Mouse (Mus musculus): ENCODE results near the gene Ncstn. TPM values are rescaled to one million over a fixed set of nuclear protein-coding genes. Genes with fewer than 3 reads are reported as not detected.
A peak's percentile ranks its signal among the peaks of the same experiment; 100 is the strongest.

Gene Ncstn
- total RNA-seq, 2 experiments from 2014 or later: 74.5 to 77.9 TPM

DNA sequence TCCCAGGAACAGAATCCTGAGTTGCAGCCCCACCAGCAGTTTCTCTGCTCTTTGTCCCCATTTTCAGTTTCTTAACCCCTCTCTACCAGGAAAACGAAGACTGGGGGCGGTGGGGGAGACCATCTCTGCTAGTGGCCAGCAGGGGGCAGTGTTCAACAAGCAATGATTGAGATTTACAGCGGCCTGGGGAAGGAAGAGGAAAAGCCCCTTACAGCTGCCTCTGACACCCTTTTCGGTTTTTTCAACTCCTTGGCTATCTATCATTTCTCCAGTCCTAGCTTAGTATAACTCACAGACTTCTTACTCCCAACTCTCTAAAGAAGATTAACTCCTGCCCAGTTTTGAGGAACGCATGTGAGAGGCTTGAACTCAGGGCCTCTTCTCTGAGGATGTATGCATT lies 35.7 kb downstream of the Ncstn start:
- DNase-seq (ENCODE audit: low spot score in 2 of 2): peak; percentile 66 to 73
- intact Hi-C loops (cut with DNase I): loop anchor here (5.0 to 10.0 kb wide), 2 partner anchors 35 to 268 kb away; partner anchors contain the start of genes Copa and Ncstn

DNA sequence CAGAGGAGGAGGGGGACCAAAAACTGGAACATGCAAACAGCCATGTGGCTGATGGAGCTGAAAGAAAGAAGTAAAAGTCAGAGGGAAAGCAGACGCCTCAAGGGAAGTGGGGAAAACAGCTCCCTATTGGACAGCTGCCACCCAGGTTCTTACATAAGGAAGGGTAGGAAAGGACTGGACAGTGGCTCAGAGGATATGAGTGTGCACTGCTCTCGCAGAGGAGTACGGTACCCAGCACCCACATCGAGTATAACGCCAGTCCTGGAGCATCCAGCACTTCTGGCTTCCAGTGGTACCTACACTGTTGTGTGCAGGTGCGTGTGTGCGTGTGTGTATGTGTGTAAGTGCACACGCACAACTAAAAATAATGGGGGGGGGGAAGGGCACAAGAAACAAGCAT lies 36.2 kb downstream of the Ncstn start:
- DNase-seq (ENCODE audit: low spot score in 2 of 2): no peak
- intact Hi-C loops (cut with DNase I): loop anchor here (5.0 to 10.0 kb wide), 2 partner anchors 36 to 268 kb away; partner anchors contain the start of genes Copa and Ncstn

DNA sequence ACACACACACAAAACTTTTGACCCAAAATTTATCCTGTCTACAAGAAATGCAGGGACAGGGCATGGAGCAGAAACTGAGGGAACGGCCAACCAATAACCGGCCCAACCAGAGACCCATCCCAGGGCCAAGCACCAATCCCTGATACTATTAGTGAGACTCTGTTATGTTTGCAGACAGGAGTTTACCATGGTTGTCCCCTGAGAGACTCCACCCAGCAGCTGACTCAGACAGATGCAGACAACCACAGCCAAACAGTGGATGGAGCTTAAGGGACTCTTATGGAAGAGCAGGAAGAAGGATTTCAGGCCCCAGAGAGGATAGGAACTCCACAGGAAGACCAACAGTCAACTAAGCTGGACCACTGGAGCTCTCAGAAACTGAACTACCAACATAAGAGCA lies 52.7 kb downstream of the Ncstn start:
- intact Hi-C loops (cut with DNase I): no loop called here
- DNase-seq (ENCODE audit: low spot score in 2 of 2): no peak

DNA sequence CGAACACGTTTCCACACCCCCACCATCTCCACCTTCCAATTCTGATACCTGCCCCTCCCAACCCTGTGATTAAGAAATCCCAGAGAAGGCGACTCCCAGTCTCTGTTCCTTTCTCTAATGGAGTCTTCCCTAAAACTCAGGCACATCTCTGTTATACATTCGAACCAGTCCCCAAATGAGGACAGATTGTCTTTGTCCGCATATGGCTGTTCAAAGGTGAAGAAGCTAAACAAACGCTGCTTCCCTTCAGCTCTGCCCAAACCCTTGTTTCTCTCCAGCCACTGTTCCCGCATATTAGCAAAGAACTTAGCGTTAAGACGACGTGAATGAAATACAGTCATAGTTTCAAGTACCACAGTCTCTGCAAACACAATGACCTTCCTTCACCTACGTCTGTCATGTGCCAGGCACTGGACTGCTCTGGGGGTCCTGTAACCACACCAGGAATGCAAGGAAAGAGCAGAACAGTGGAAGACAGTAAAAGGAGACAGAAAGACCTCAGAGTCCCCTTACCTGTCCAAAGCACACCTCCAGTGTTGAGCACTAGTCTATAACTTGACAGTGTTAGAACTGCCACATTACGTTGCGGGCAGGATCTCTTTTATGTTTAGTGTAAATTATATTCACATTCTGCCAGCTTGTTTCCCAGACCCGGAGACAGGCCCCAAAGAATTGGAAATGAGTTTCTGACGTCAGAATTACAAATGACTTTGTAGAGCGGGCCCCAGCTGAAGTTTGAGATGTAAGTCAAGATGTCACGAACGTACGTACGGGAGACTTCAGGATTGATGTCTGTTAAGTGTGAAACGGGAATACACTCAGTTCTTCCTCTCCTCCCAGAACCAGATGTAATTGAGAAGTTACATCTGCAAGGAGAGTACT lies 54.0 kb downstream of the Ncstn start, which contains the start of gene Vangl2:
Gene Vangl2 (minus strand): TSS at position 51 of the 882 bp plus-strand sequence.
- intact Hi-C loops (cut with DNase I): no loop called here
- DNase-seq (ENCODE audit: low spot score in 2 of 2): no peak

DNA sequence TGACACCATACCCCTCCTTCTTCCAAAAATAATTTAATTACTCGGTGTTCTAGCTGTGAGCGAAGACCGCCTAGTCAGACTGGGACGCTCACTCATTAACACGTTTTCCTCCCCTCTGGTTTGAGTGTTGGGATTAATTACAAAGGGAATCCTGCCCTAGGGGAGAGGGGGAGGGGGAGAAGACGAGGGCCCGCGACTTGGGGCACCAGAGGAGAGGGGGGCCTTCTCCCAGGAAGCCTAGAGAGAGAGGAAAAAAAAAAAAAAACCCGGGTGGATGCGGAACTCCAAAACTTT lies 54.8 kb downstream of the Ncstn start:
- intact Hi-C loops (cut with DNase I): no loop called here
- no peak for DNase-seq (ENCODE audit: low spot score in 2 of 2)

DNA sequence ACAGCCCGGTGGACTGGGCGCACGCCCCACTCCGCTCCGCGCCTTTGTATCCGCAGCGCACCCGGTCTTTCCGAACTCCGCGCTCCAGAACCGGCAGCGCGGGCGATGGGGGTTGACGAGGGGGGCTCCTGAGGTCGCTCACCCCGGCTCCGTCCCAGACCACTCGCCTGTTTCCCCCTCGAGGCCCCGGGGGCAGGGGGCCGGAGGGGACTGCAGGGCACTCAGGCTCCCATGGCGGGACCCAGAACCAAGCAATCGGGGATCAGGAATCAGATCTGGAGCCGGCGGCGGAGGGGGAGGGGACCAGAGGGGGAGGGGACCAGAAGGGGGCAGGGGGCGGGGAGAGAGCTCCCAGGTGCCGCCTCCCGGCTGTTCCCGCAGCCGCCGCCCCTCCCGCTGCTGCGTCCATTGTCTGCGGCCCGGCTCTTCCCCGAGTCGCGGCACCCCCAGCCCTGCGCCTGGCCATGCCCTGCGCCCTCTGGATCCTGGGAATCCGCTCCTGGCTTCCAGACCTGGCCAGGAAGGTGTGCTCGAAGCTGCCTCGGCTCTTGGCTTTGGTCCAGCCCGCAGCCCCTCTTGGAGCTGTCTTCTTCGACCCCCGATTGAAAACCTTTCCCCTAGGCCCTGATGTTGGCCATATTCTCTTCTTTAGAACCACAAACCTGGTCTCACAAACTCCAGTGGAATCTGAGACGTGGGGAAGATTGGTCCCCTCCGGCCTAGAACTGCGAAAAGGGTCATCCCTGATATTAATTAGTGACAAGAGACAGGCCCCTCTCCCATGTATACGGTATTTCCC lies 55.4 kb downstream of the Ncstn start:
- intact Hi-C loops (cut with DNase I): no loop called here
- peak; percentile 82 to 87 for DNase-seq (ENCODE audit: low spot score in 2 of 2)

DNA sequence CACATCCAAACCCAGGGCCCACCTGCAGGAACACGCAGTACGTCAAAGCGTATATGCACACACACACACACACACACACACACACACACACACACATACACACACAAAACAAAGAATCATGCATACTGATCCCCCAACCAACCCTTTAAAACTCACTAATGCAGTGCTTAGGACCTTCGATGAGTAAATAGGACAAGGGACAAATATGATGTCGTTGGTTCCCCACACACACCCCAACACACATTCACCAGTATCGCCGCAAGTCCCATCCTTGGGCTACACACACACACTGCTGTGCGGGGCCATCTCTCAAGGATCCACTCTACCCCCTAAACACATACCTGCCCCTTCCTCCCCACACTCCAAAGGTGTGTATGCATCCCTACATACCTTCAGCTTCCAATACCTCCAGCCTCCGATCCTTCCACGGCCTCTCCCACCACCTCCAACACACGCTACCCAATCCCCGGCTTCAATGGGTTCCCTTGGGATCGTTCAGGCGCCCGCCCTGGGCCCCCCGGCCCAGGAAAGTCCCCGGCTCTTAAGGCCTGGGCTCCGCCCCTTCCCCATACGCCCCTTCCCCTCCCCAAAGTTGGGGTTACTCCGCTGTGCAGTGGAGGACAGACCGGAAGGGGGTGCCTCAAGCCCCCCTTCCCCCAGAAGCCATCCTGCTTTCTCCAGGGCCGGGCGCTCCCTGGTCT lies 56.2 kb downstream of the Ncstn start:
- intact Hi-C loops (cut with DNase I): no loop called here
- no peak for DNase-seq (ENCODE audit: low spot score in 2 of 2)

DNA sequence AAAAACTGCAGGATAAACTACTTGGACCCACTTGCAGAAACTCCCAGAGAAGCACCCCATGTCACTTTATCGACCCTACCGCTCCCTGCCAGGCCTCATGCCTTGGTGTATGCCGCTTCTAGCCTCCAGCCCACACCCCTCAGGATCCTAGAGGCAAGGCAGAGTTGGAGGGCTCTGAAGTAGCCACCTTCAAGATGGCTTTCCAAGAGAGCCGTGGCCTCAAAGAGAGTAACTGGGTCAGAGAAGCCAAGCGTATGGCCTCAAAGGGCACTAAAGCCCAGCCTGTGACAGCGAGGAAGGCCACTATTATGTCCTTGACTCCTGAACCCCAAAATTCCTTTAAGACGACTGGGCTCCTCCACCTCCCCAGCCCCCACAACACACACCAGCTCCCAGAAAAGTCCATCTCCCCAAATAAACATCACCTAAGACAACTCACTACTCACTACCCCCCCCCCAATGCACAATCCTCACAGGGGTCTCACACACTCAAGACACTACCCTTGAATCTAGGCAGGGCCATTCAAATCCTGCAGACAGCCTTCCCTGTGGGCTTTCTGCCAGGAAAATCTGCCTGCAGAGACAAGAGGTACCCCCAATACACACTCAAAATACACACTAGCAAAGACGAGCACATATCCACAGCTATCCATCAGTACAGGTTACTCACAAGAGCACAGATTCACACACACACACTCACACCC lies 57.2 kb downstream of the Ncstn start:
- intact Hi-C loops (cut with DNase I): no loop called here
- DNase-seq (ENCODE audit: low spot score in 2 of 2): no peak

DNA sequence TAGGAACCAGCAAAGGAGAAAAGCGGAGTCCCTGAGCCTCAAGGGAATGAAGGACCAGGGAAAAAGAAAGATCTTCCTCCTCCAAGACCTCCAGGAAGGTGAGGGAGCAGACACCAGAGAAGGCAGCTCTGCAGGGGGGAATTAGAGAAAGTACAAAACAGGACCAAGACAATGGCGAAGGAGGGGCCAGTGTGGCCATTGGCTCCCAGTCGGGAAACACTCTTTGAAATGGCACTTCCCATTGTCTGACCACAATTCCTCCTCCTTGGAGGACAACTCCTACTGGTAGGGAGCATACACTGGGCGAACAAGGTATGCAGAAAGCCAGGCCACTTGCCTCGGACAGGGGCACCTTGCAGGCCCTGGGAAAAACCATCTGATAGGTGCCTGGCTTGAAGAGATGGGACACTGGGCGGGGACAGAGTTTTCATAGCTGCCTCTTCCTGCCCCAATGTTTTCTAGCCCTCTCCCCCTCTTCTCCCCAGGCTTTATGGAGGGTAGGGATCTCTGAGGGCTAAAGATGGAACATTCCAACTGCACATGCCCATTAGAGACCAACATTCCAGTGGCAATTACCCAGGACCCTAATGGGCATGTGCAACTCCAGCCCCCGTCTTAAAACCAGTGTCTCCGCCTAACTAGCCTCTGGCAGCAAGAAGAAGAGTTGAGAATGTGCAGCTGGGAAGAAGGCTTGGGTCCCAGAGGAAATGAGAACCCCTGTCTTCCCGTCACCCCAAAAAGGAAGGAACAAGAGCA lies 58.3 kb downstream of the Ncstn start:
- no peak for DNase-seq (ENCODE audit: low spot score in 2 of 2)
- intact Hi-C loops (cut with DNase I): no loop called here

DNA sequence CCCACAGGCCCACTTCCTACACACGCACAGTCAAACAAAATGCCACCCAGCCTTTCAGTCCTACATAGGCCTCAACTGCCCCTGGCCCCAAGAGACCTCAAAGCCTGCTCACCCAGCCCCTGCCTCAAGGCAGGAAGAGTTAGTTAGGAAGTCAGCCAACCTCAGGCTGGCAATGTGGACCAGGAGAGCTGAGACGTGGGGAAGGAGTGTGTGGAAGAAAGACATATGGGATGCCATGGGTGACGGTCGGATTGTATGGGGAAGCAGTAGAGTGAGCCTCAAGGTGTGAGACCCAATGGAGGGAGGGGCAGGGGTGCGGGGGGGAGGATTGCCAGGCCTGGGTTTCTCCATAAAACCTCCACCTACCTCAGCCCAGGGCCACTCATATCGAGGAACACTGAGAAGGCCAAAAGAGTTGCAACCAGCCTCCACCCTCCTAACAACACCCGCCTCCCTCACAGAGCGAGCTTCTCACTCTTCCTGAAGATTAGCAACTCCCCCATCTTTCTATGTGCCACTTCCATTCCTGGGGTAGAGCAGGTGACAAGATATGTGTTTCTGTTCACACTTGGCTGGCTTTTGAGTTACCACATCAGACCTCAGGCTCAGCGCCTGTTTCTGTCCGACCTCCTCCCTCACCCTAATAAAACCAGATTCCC lies 62.6 kb downstream of the Ncstn start:
- intact Hi-C loops (cut with DNase I): no loop called here
- no peak for DNase-seq (ENCODE audit: low spot score in 2 of 2)

DNA sequence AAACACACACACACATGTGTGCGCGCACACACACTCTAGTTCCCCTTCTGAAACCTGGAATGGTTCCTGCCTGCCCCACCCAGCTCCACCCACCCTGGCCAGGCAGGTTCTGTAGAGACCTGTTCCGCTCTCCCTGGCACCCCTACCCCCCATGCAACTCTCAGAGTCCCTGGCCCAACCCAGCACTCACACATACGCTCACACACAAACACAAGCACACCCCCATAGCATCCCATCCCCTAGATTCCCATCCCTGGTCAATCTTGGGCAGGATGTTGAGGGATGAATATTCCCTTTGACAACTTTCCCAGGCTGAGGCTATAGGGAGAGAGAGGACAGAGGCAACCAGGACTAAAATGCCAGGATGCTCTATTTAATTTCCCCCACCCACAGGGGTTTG lies 63.3 kb downstream of the Ncstn start:
- intact Hi-C loops (cut with DNase I): no loop called here
- DNase-seq (ENCODE audit: low spot score in 2 of 2): no peak

DNA sequence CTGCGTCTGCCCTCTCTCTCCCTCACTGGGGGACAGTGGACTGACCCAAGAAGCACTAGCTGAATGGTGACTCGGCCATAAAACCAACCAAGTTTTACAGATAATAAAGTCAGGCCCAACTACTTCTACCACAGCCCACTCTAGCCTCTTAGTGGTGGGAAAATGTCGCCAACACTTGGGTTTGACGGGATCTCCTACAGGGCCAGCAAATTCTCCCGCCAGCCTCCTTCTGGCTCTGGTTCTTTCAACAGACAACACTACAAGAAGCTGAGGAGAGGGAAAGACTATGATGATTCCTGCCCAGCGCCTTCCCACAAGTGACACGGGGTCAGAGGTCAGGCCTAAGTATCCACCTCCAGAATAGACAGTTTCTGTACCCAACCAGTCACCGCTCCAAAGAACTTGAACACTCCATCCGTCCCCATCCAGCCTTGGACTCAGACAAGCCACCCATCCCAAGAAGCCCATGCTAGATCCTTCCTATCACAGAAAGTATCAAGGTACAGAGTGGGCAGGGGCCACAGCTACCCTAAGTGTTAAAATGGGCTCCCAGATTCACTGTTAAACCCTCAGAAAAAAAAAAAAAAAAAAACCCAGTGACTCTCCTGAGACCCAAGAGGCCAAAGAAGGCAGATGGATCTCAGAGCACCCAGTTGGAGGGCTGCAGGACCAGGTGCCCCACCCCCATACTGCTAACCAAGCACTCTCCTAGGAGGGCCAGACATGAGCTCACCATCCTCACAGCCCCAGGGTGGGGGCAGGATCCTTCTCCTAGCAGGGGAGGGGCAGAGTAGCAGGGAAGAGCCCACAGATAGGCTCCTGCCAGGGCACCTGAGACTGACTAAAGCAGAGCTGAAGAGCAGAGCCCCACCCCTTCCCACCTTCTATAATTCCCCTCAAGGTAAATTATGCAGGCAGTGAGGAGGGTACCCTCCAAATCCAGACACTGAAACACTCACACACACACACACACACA lies 64.0 kb downstream of the Ncstn start:
- DNase-seq (ENCODE audit: low spot score in 2 of 2): no peak
- intact Hi-C loops (cut with DNase I): no loop called here

DNA sequence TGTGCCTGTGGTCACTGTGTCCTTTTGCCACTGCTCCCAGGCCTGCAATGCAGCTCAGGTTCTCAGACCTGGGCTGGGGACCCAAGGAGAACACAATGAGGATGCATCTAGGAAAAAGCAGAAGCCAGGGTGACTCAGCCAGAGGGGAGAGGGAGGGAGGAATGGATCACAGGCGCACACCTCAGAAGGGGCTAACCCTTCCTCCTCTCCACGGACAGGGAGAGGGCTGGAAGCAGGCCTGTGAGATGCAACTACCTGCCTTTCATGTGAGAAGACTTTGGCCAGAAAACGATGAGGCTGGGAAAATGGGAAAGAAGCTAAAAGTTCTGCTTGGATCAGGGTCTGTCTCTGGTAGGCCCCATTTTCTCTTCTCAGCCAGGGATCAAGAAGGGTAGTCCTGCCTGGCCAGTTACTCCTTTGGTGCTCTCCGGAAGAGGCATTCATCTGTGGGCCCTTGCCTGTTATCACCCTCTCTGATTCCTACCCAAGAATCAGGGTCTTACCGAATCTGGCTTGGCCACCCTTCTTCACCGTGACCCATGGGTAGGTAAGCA lies 65.0 kb downstream of the Ncstn start:
- intact Hi-C loops (cut with DNase I): no loop called here
- DNase-seq (ENCODE audit: low spot score in 2 of 2): no peak

DNA sequence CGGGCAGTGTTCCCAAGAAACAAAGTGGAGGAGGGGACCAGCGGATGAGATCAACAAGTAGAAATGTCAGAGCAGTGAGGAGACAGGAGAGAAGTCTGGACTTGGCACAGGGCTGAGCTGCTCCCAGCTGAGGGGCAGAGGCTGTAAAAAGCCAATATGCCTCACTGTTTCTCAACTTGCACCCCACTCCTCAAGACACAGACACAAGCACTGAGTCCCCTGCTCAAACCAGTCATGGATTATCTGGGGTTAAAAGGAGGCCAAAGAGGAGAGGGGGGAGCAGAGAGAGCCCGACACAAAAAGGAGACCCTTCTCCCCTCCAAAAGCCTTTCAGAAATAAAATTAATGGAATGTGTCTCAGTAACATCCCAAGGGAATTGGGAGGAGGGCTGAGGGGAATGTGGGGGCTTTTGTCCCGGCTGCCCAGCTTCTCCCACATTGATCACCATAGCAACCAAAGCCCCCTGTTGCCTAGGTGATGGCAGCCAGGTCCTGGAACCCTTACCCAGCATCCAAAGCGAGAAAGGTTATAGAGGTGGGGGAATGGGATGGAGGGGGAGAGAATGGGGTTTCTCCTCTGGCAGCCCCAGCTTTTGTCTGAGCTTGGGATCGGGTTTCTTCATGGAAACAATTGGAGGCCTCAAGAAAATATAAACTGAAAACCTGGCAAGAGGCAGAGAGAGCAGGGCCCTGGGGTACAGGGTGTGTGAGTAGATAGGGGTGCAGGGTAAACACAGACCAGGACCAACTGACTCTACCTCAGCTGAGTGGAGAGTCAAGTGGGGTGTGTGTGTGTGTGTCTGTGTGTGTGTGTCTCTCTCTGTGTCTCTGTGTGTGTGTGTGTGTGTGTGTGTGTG lies 65.7 kb downstream of the Ncstn start:
- intact Hi-C loops (cut with DNase I): no loop called here
- DNase-seq (ENCODE audit: low spot score in 2 of 2): no peak

DNA sequence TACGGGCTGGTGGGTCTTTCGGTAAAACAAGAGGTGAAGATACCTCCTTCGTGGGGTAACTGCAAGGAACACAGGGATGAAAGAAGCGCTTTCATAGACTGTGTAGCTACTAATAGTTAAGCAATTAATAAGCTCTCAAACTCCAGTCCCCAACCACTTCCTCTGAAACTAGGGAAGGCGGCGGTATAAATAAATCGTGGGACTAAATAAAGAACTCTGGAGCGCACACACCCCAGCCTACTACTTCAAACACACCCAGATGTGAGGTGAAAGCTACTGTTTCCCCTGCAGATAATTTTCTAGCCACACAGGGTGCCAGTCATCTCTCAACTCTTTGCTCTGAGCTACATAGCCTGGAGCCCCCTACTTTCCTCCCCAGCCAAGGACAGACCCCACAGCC lies 66.6 kb downstream of the Ncstn start:
- DNase-seq (ENCODE audit: low spot score in 2 of 2): no peak
- intact Hi-C loops (cut with DNase I): no loop called here
